Mouse (Mus musculus) limb, embryonic 14.5 days (tissue): ENCODE measurements around the gene Cables2. TPM values are rescaled to one million over a fixed set of nuclear protein-coding genes. Genes with fewer than 3 reads are reported as not detected.

ENCODE experiments used
- ATAC-seq: fragments of 200-750 bp; cut with Nextera tagmentation; 2 replicates; pipeline ENCODE4 v1.8.0; 2017; ENCODE audit warnings: low read depth, moderate number of reproducible peaks, moderate TSS enrichment; ENCODE audit not compliant: low FRiP score
- DNase-seq: peaks from one replicate; pipeline ENCODE4 v3.0.0-alpha.2; 2015; ENCODE audit warnings: low spot score
- H3K27ac ChIP-seq: fragments of 300-500 bp; sonication (generic); replicated peaks from 2 replicates; pipeline ENCODE4 v1.5.1; 2014; ENCODE audit warnings: low read depth, mild to moderate bottlenecking, low read length, moderate library complexity, mixed read lengths
- H3K27me3 ChIP-seq: fragments of 300-500 bp; sonication (generic); 2 replicates; pipeline ENCODE4 v1.6.1; 2014; ENCODE audit warnings: low read length, mixed read lengths; ENCODE audit not compliant: control insufficient read depth, insufficient read depth
- H3K36me3 ChIP-seq: fragments of 300-500 bp; sonication (generic); 2 replicates; pipeline ENCODE4 v1.6.1; 2014; ENCODE audit warnings: mild to moderate bottlenecking, low read length, moderate library complexity, mixed read lengths; ENCODE audit not compliant: control insufficient read depth, insufficient read depth
- H3K4me1 ChIP-seq: fragments of 300-500 bp; sonication (generic); 2 replicates; pipeline ENCODE4 v1.6.1; 2014; ENCODE audit warnings: antibody characterized with exemption, low read length, mixed read lengths; ENCODE audit not compliant: control insufficient read depth, insufficient read depth
- H3K4me2 ChIP-seq: fragments of 300-500 bp; sonication (generic); replicated peaks from 2 replicates; pipeline ENCODE4 v1.6.1; 2014; ENCODE audit warnings: low read depth, mild to moderate bottlenecking, low read length, moderate library complexity; ENCODE audit not compliant: severe bottlenecking
- H3K4me3 ChIP-seq: fragments of 300-500 bp; sonication (generic); replicated peaks from 2 replicates; pipeline ENCODE4 v1.5.1; 2014; ENCODE audit warnings: low read length
- H3K9ac ChIP-seq: fragments of 300-500 bp; sonication (generic); 2 replicates; pipeline ENCODE4 v1.6.1; 2014; ENCODE audit warnings: mild to moderate bottlenecking, low read depth, low read length, moderate library complexity; ENCODE audit not compliant: severe bottlenecking
- H3K9me3 ChIP-seq: fragments of 300-500 bp; sonication (generic); 2 replicates; pipeline ENCODE4 v1.6.1; 2016; ENCODE audit warnings: low read length; ENCODE audit not compliant: control insufficient read depth
- POLR2A ChIP-seq: fragments of 200-500 bp; IDR thresholded peaks from 2 replicates; pipeline ENCODE4 v1.8.0; 2012; ENCODE audit warnings: inconsistent platforms, mild to moderate bottlenecking, moderate library complexity, borderline replicate concordance; ENCODE audit not compliant: insufficient read depth, insufficient read length; ENCODE audit errors: extremely low read depth
- WGBS: fragments of 180-500 bp; shearing (Covaris S2); extraction: QIAGEN DNeasy Blood & Tissue Kit; methylation state at CpG from one replicate; pipeline ENCODE4 v1.1.7; 2014; 5-methylcytosine and 5-hydroxymethylcytosine counted together
- polyA plus RNA-seq, 2 experiments: library from polyadenylated mRNA; depleted of rRNA in 1 of 2; stranded (reverse) in 1 of 2; unstranded in 1 of 2; fragments of >200 nt; fragmentation: Nextera tagmentation in 1 of 2; extraction: Ambion mirVana in 1 of 2; gene quantifications; 2 replicates each; pipeline versions ENCODE4 v1.2.1 to v1.2.3; 2012 to 2014

The Cables2 gene
- polyA plus RNA-seq, 2 experiments: 22.5 to 37.7 TPM

GRCm38 (mm10) chr2:180304554-180304953, 31.3 kb upstream of the Cables2 start:
- H3K4me3 ChIP-seq: no peak overlapping the region
- no peak for TF ChIP-seq POLR2A
- ATAC-seq (no peak), DNase-seq (no peak)
- H3K9me3 ChIP-seq: 0 out of 2 replicates have a peak, but pooled peaks cover 5% of the 10 kb centered on the region
- no peaks in the 10 kb centered on the region for H3K36me3 ChIP-seq
- H3K27ac ChIP-seq: no peak overlapping the region
- WGBS: 69% methylated on average over 4 of the region's 4 CpGs
- H3K27me3 ChIP-seq: no peaks in the 10 kb centered on the region
- no peaks in the 10 kb centered on the region for H3K4me1 ChIP-seq
- no peak overlapping the region for H3K9ac ChIP-seq
- H3K4me2 ChIP-seq: no peak overlapping the region

GRCm38 (mm10) chr2:180303468-180303867, 30.2 kb upstream of the Cables2 start:
- Histone ChIP-seq H3K9me3 (0 out of 2 replicates have a peak, but pooled peaks cover 5% of the 10 kb centered on the region), H3K4me2 (no peak overlapping the region), H3K27ac (no peak overlapping the region), H3K9ac (no peak overlapping the region), H3K4me1 (no peaks in the 10 kb centered on the region), H3K36me3 (no peaks in the 10 kb centered on the region), H3K27me3 (no peaks in the 10 kb centered on the region), H3K4me3 (no peak overlapping the region)
- 39% methylated on average over 12 of the region's 12 CpGs for WGBS
- TF ChIP-seq POLR2A: no peak
- no peak for DNase-seq
- no peak for ATAC-seq

DNA sequence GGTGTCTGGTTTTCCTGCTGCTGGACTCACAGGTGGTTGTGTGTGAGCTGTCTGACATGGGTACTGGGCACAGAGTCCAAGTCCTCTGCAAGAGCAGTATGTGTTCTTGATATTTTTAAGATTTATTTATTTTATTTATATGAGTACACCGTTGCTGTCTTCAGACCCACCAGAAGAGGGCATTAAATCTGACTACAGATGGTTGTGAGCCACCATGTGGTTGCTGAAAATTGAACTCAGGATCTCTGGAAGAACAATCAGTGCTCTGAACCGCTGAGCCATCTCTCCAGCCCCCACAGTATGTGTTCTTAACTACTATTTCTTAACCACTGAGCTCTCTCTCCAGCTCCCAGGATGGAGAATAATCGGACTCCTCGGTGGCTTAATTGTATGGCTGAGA, 28.9 kb upstream of the Cables2 start:
- Histone ChIP-seq H3K4me2 (no peak overlapping the region), H3K36me3 (no peaks in the 10 kb centered on the region), H3K4me1 (no peaks in the 10 kb centered on the region), H3K27ac (no peak overlapping the region), H3K9me3 (0 out of 2 replicates have a peak, but pooled peaks cover 5% of the 10 kb centered on the region), H3K27me3 (no peaks in the 10 kb centered on the region), H3K4me3 (no peak overlapping the region), H3K9ac (no peak overlapping the region)
- ATAC-seq (no peak), DNase-seq (no peak)
- WGBS: 84% methylated on average over 4 of the region's 4 CpGs
- no peak for TF ChIP-seq POLR2A

DNA sequence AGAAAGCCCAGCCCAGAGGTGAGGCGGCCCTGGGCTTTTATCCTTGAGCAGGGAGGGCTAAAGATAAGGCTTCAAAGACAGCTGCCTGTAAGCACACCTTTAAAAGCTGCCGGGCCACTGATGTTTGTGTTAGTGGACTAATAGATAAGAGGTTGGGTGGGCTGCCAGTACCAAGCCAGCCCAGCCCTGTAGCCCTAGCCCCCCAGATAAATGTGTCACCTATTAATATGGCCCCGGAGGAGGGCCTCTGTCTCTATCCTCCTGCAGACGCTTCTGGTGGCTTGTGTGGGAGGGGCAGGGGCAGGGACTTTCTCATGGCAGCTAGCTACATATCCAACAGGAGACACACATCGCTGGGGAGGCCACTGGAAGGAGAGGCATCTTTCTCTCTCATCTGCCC, 27.5 kb upstream of the Cables2 start:
- no peaks in the 10 kb centered on the region for H3K4me1 ChIP-seq
- H3K27ac ChIP-seq: no peak overlapping the region
- WGBS: 29% methylated on average over 5 of the region's 5 CpGs
- ATAC-seq (no peak), DNase-seq (no peak)
- no peak for TF ChIP-seq POLR2A
- H3K36me3 ChIP-seq: no peaks in the 10 kb centered on the region
- no peak overlapping the region for H3K9ac ChIP-seq
- no peaks in the 10 kb centered on the region for H3K27me3 ChIP-seq
- no peak overlapping the region for H3K4me3 ChIP-seq
- H3K9me3 ChIP-seq: 0 out of 2 replicates have a peak, but pooled peaks cover 5% of the 10 kb centered on the region
- no peak overlapping the region for H3K4me2 ChIP-seq

- WGBS: 74% methylated on average over 2 of the region's 2 CpGs
- H3K27ac ChIP-seq: no peak overlapping the region
These were observed 27.0 kb upstream of the Cables2 start for GRCm38 (mm10) chr2:180300252-180300651.

DNA sequence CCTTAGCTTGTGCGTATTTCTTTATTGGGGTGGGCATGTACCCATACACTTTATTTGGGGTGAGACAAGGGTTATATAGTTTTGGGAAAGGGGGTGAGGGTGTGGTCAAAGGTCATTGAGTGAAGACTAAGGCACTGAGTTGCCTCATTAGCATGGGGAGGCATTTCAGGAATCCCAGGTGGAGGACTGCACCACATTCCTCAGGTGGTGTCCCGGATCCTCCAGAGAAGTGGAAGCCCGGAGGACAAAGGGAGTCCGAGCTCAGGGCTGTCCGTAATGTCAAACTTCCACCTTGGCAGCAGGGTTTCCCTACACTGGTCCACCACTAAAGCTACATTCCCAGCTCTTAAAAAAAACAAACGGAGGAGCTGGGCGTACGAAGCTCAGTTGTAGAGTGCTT, 19.6 kb upstream of the Cables2 start:
- no peak overlapping the region for H3K4me3 ChIP-seq
- no peaks in the 10 kb centered on the region for H3K9me3 ChIP-seq
- no peak overlapping the region for H3K9ac ChIP-seq
- no peak overlapping the region for H3K27ac ChIP-seq
- WGBS: 63% methylated on average over 8 of the region's 8 CpGs
- H3K27me3 ChIP-seq: no peaks in the 10 kb centered on the region
- no peak overlapping the region for H3K4me2 ChIP-seq
- ATAC-seq (no peak), DNase-seq (no peak)
- no peaks in the 10 kb centered on the region for H3K36me3 ChIP-seq
- no peak for TF ChIP-seq POLR2A
- H3K4me1 ChIP-seq: no peaks in the 10 kb centered on the region

More at GRCm38 (mm10) chr2:180300252-180300651, 27.0 kb upstream of the Cables2 start:
- Histone ChIP-seq H3K4me3 (no peak overlapping the region), H3K4me2 (no peak overlapping the region), H3K9me3 (0 out of 2 replicates have a peak, but pooled peaks cover 5% of the 10 kb centered on the region), H3K4me1 (no peaks in the 10 kb centered on the region), H3K27me3 (no peaks in the 10 kb centered on the region), H3K9ac (no peak overlapping the region), H3K36me3 (no peaks in the 10 kb centered on the region)
- TF ChIP-seq POLR2A: no peak
- DNase-seq (no peak), ATAC-seq (no peak)
